Mouse (Mus musculus) bone marrow macrophage, adult 2 months (primary cell): ENCODE measurements around the gene Nnat. TPM values are rescaled to one million over a fixed set of nuclear protein-coding genes. Genes with fewer than 3 reads are reported as not detected.

Source experiments
- H3K27ac ChIP-seq: 2 replicates; pipeline ENCODE4 v1.5.1; 2012; ENCODE audit warnings: low read depth, low read length; ENCODE audit not compliant: insufficient read depth
- H3K4me1 ChIP-seq: 2 replicates; pipeline ENCODE4 v1.6.1; 2012; ENCODE audit warnings: low read length; ENCODE audit not compliant: control insufficient read depth, insufficient read depth
- H3K4me3 ChIP-seq: 2 replicates; pipeline ENCODE4 v1.5.1; 2012; ENCODE audit warnings: mild to moderate bottlenecking, low read length, moderate library complexity; ENCODE audit not compliant: insufficient read depth
- CTCF ChIP-seq: IDR thresholded peaks from 2 replicates; pipeline ENCODE4 v1.5.1; 2012; ENCODE audit warnings: low read depth, mild to moderate bottlenecking, low read length, moderate library complexity
- POLR2A ChIP-seq: IDR thresholded peaks from 2 replicates; pipeline ENCODE4 v1.6.1; 2012; ENCODE audit warnings: mild to moderate bottlenecking, low read depth, low read length, borderline replicate concordance
- polyA plus RNA-seq: library from polyadenylated mRNA; stranded (reverse); fragments of >200 nt; gene quantifications from 2 replicates; pipeline ENCODE4 v1.2.4, GENCODE M21; 2012; ENCODE audit not compliant: missing spikeins, insufficient read depth, insufficient read length

Gene Nnat
- polyA plus RNA-seq, 1 experiment, result not detected

DNA sequence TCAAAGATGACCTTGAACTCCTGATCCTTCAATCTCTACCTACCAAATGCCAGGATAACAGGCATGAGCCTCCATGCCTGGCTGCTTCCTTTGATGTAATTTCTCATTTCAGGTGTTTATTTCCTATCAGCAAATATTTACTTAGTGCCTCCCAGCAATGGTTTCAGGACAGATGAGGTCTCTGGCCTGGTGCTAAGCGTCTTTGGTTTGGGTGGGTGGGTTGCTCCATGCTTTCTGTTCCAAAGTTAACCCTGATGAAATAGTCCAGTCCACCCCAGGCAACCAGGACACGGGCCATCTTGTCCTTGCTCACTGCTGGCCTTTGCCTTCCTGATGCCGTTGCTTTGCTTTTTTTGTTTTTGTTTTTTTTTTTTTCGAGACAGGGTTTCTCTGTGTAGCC lies 9.6 kb upstream of the Nnat start:
- TF ChIP-seq POLR2A, result no peak
- no peak for TF ChIP-seq CTCF
- Histone ChIP-seq H3K4me3 (no peak overlapping the region), H3K27ac (no peak overlapping the region), H3K4me1 (peaks cover 6% of the 10 kb centered on the region; the same call in 1 of the 2 replicates)

- TF ChIP-seq POLR2A (no peak), CTCF (no peak)
- Histone ChIP-seq H3K4me1 (peaks cover 6% of the 10 kb centered on the region; the same call in 1 of the 2 replicates), H3K27ac (no peak overlapping the region), H3K4me3 (no peak overlapping the region)
Measured at GRCm38 (mm10) chr2:157552158-157552886, 7.6 kb upstream of the Nnat start.

DNA sequence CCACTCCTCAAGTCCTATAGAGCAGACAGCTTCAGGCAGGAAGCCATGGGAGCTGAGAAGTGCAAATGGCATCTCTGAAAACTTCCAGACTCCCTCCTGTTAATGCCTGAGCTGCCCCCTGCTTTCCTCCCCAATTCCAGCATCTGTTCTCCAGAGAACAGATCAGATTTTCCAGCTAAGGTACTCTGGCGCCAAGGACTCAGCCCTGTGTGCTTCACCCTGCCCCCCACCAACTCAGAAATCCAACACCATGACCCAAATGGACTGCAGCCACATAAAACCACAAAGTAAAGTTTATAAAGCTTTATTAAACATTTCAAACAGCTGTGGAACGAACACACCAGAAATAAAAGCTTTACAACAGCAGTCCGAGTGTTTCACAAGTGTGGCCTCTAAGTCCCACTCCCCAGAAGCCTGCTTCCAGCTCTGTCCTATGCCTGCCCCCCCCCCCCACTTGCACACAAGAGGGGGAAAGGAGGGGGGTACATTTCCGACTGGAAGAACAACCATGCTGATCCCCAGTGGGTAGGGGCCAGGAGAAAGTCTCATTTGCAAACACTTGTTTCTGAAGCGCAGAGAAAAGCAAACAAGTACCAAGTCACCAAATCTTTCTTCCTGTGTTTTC lies 3.7 kb upstream of the Nnat start:
- Histone ChIP-seq H3K4me3 (no peak overlapping the region), H3K27ac (no peak overlapping the region), H3K4me1 (peaks cover 6% of the 10 kb centered on the region; the same call in 1 of the 2 replicates)
- TF ChIP-seq POLR2A (no peak), CTCF (no peak)

DNA sequence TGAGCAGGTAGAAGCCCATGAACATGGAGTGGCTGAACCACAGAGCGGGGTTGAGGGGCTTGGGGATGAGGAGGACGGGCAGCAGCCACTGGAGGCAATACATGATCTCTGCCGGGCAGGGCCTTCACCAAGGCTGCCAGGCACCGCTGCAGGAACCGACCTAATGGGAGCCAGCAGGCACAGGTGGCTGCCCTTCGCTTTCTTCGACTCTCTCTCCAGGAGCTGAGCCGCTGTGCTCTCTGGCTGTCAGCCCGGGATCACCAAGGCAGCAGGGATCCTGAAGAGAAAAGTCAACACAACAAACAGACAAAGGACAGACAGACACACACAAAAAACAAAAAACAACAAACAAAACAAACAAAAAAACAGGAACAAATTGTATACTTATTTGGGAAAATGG lies 1.8 kb upstream of the Nnat start:
- Histone ChIP-seq H3K4me1 (peaks cover 7% of the 10 kb centered on the region), H3K4me3 (no peak overlapping the region), H3K27ac (no peak overlapping the region)
- TF ChIP-seq CTCF, result no peak
- no peak for TF ChIP-seq POLR2A

GRCm38 (mm10) chr2:157558520-157558919 lies 1.4 kb upstream of the Nnat start:
- Histone ChIP-seq H3K4me3 (no peak overlapping the region), H3K27ac (no peak overlapping the region), H3K4me1 (peaks cover 8% of the 10 kb centered on the region)
- no peak for TF ChIP-seq CTCF
- no peak for TF ChIP-seq POLR2A

- TF ChIP-seq CTCF (no peak), POLR2A (no peak)
- H3K4me1 ChIP-seq, result peaks cover 9% of the 10 kb centered on the region
- H3K4me3 ChIP-seq, result no peak overlapping the region
- H3K27ac ChIP-seq, result no peak overlapping the region
Measured at GRCm38 (mm10) chr2:157559440-157559839, 438 bp upstream of the Nnat start.

DNA sequence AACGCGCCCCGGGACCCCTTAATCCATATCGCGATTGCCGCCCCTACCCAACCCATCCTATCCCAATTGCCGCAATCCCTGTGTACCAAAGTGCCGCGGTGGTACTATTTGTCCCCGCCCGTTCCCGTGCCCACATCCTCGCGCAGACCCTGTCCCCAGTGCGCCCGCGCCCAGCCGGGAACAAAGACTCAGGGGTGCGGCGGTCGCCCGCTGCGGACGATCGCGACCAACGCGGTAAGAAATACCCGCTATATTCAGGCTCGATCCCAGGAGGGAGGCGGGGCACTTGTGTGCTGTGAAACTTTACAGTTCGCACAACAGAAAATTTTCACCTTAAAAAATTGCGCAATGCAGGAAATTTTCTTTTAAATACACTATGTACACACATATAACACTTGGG lies 424 bp downstream of the Nnat start:
- Histone ChIP-seq H3K4me1 (peaks cover 14% of the 10 kb centered on the region), H3K4me3 (peak overlapping the region; percentile 50), H3K27ac (no peak overlapping the region)
- no peak for TF ChIP-seq POLR2A
- no peak for TF ChIP-seq CTCF

- Histone ChIP-seq H3K4me1 (peaks cover 14% of the 10 kb centered on the region), H3K4me3 (peak overlapping the region; percentile 41), H3K27ac (no peak overlapping the region)
- TF ChIP-seq CTCF (no peak), POLR2A (no peak)
Measured at GRCm38 (mm10) chr2:157561165-157561836, 1.4 kb downstream of the Nnat start.

- TF ChIP-seq POLR2A (no peak), CTCF (no peak)
- Histone ChIP-seq H3K4me3 (no peak overlapping the region), H3K4me1 (peaks cover 21% of the 10 kb centered on the region), H3K27ac (no peak overlapping the region)
Measured at GRCm38 (mm10) chr2:157563031-157563430, 3.2 kb downstream of the Nnat start.

DNA sequence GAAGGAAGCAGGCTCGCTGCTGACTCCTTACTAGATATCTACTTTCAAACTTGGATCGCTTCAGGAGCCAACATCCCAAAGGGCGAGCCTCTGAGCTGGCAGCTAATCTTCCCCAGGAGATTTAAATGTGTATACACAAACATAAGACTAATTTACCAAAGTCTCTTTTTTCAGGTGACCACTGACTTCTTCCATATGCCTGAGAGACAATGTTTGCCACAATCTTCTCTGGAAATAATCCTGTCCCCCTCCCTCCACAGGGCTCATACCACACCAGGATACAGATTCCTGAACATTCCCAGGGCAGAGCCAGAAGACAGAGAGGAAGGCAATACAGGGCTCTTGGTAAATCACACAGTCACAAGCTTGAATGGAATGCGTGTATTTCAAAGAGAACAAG lies 4.8 kb downstream of the Nnat start:
- no peak for TF ChIP-seq POLR2A
- no peak for TF ChIP-seq CTCF
- Histone ChIP-seq H3K4me3 (peak overlapping the region; percentile 25; the same call in 1 of the 2 replicates), H3K27ac (no peak overlapping the region), H3K4me1 (peaks cover 21% of the 10 kb centered on the region)
